Mouse (Mus musculus) ES-E14 (cell line): ENCODE results near the gene Acsl1.

Experiments
- CHD2 ChIP-seq: IDR thresholded peaks from 2 replicates; pipeline ENCODE4 v1.6.1; 2014; ENCODE audit warnings: mild to moderate bottlenecking, low read depth, low read length, inconsistent platforms
- HCFC1 ChIP-seq: IDR thresholded peaks from 2 replicates; pipeline ENCODE4 v1.6.1; 2012; ENCODE audit warnings: low read length, inconsistent platforms, borderline replicate concordance; ENCODE audit not compliant: insufficient read depth
- MAFK ChIP-seq: IDR thresholded peaks from 2 replicates; pipeline ENCODE4 v1.6.1; 2014; ENCODE audit warnings: mild to moderate bottlenecking, low read depth, low read length, inconsistent platforms; ENCODE audit not compliant: insufficient read depth
- ZC3H11A ChIP-seq: IDR thresholded peaks from 2 replicates; pipeline ENCODE4 v1.6.1; 2012; ENCODE audit warnings: low read depth, mild to moderate bottlenecking, inconsistent platforms, low read length, borderline replicate concordance
- ZNF384 ChIP-seq: IDR thresholded peaks from 2 replicates; pipeline ENCODE4 v1.6.1; 2012; ENCODE audit warnings: low read depth, low read length, inconsistent platforms

- TF ChIP-seq HCFC1, result no peak
- no peak for TF ChIP-seq ZC3H11A
- no peak for TF ChIP-seq ZNF384
- TF ChIP-seq CHD2, result no peak
- TF ChIP-seq MAFK, result no peak
Measured at GRCm38 (mm10) chr8:46550058-46550457, 79.2 kb downstream of the Acsl1 start.
